Mouse (Mus musculus): ENCODE results near the gene Zfp964. TPM values are rescaled to one million over a fixed set of nuclear protein-coding genes. Genes with fewer than 3 reads are reported as not detected.
"Not testable (repeated sequence)": the region's sequence is repeated elsewhere in the genome, so short reads cannot be mapped to it uniquely, and the experiment has no call there.

The Zfp964 gene
- polyA plus RNA-seq (2015; fragmentation: Nextera tagmentation; extraction: Ambion mirVana): 2.6 and 3.8 TPM in 2 replicates

GRCm38 (mm10) chr8:69654358-69654981 lies at the start of gene Zfp964:
TSS of gene Zfp964 (plus strand) at chr8:69654479.
- 0 out of 2 replicates have a peak, but pooled peaks cover 7% of the 10 kb centered on the region for H3K4me1 ChIP-seq
- under 1% methylated on average over 55 of the region's 55 CpGs for WGBS
- no peaks in the 10 kb centered on the region for H3K9me3 ChIP-seq
- peak within 1 kb of the TSS; percentile 86 for H3K27ac ChIP-seq
- peaks cover 4% of the 10 kb centered on the region; the same call in 1 of the 2 replicates for H3K27me3 ChIP-seq
- ATAC-seq (ENCODE audit: insufficient number of reproducible peaks, insufficient read depth, low FRiP score, low TSS enrichment, low read depth): peak; percentile 99
- H3K4me2 ChIP-seq: peak within 1 kb of the TSS; percentile 87
- peaks cover 9% of the 10 kb centered on the region for H3K36me3 ChIP-seq
- H3K4me3 ChIP-seq: peak within 1 kb of the TSS; percentile 69
- peak within 1 kb of the TSS; percentile 85 for H3K9ac ChIP-seq

- Histone ChIP-seq H3K4me3 (no peak overlapping the region), H3K36me3 (peaks cover 80% of the 10 kb centered on the region), H3K27me3 (no peaks in the 10 kb centered on the region), H3K9me3 (no peaks in the 10 kb centered on the region), H3K9ac (no peak overlapping the region), H3K27ac (no peak overlapping the region), H3K4me2 (no peak overlapping the region), H3K4me1 (no peaks in the 10 kb centered on the region)
- WGBS: 59% methylated on average over 2 of the region's 2 CpGs
- no peak for ATAC-seq (ENCODE audit: insufficient number of reproducible peaks, insufficient read depth, low FRiP score, low TSS enrichment, low read depth)
These were observed 39.6 kb upstream of the Zfp964 start for GRCm38 (mm10) chr8:69614687-69615086.

- Histone ChIP-seq H3K36me3 (peaks cover 49% of the 10 kb centered on the region), H3K4me2 (no peak overlapping the region), H3K27ac (no peak overlapping the region), H3K27me3 (no peaks in the 10 kb centered on the region), H3K4me1 (no peaks in the 10 kb centered on the region), H3K9me3 (no peaks in the 10 kb centered on the region), H3K4me3 (no peak overlapping the region), H3K9ac (no peak overlapping the region)
- WGBS: 83% methylated on average over 1 of the region's 1 CpGs
- ATAC-seq (ENCODE audit: insufficient number of reproducible peaks, insufficient read depth, low FRiP score, low TSS enrichment, low read depth): no peak
These were observed 36.2 kb upstream of the Zfp964 start for GRCm38 (mm10) chr8:69618078-69618477.

GRCm38 (mm10) chr8:69625095-69625789 lies 29.0 kb upstream of the Zfp964 start, which contains the start of gene Zfp868:
TSS of gene Zfp868 (minus strand) at chr8:69625548.
- WGBS: under 1% methylated on average over 41 of the region's 41 CpGs
- no peaks in the 10 kb centered on the region for H3K9me3 ChIP-seq
- H3K4me2 ChIP-seq: peak within 1 kb of the TSS; percentile 60
- peak within 1 kb of the TSS; percentile 76 for H3K4me3 ChIP-seq
- peak; percentile 100 for ATAC-seq (ENCODE audit: insufficient number of reproducible peaks, insufficient read depth, low FRiP score, low TSS enrichment, low read depth)
- peaks cover 11% of the 10 kb centered on the region for H3K4me1 ChIP-seq
- no peaks in the 10 kb centered on the region for H3K27me3 ChIP-seq
- H3K27ac ChIP-seq: peak within 1 kb of the TSS; percentile 98
- no peaks in the 10 kb centered on the region for H3K36me3 ChIP-seq
- H3K9ac ChIP-seq: peak within 1 kb of the TSS; percentile 94

- H3K9ac ChIP-seq: no peak overlapping the region
- no peak overlapping the region; the same call in 1 of the 2 replicates for H3K27ac ChIP-seq
- no peaks in the 10 kb centered on the region for H3K9me3 ChIP-seq
- H3K4me1 ChIP-seq: 0 out of 2 replicates have a peak, but pooled peaks cover 7% of the 10 kb centered on the region
- H3K4me2 ChIP-seq: peak overlapping the region; percentile 87
- H3K27me3 ChIP-seq: peaks cover 4% of the 10 kb centered on the region; the same call in 1 of the 2 replicates
- no peak for ATAC-seq (ENCODE audit: insufficient number of reproducible peaks, insufficient read depth, low FRiP score, low TSS enrichment, low read depth)
- peak overlapping the region; percentile 69 for H3K4me3 ChIP-seq
- WGBS: 44% methylated on average over 10 of the region's 10 CpGs
- H3K36me3 ChIP-seq: 0 out of 2 replicates have a peak, but pooled peaks cover 3% of the 10 kb centered on the region
These were observed 396 bp upstream of the Zfp964 start for GRCm38 (mm10) chr8:69653808-69654357.

- no peaks in the 10 kb centered on the region for H3K4me1 ChIP-seq
- H3K27me3 ChIP-seq: no peaks in the 10 kb centered on the region
- H3K9me3 ChIP-seq: peaks cover 7% of the 10 kb centered on the region
- H3K36me3 ChIP-seq: peaks cover 47% of the 10 kb centered on the region
- no peak overlapping the region for H3K9ac ChIP-seq
- ATAC-seq (ENCODE audit: insufficient number of reproducible peaks, insufficient read depth, low FRiP score, low TSS enrichment, low read depth): no peak
- no peak overlapping the region for H3K4me3 ChIP-seq
- H3K4me2 ChIP-seq: no peak overlapping the region
- no peak overlapping the region for H3K27ac ChIP-seq
These were observed 7.0 kb downstream of the Zfp964 start for GRCm38 (mm10) chr8:69661294-69661693.

GRCm38 (mm10) chr8:69665051-69665450 lies 10.8 kb downstream of the Zfp964 start:
- 73% methylated on average over 2 of the region's 2 CpGs for WGBS
- not testable (repeated sequence) for ATAC-seq (ENCODE audit: insufficient number of reproducible peaks, insufficient read depth, low FRiP score, low TSS enrichment, low read depth)
- peaks cover 10% of the 10 kb centered on the region; the same call in 1 of the 2 replicates for H3K9me3 ChIP-seq

GRCm38 (mm10) chr8:69701810-69702209 lies 47.5 kb downstream of the Zfp964 start:
- Histone ChIP-seq H3K36me3 (peaks cover 48% of the 10 kb centered on the region), H3K9ac (no peak overlapping the region), H3K27me3 (no peaks in the 10 kb centered on the region), H3K4me3 (no peak overlapping the region), H3K4me2 (no peak overlapping the region), H3K4me1 (no peaks in the 10 kb centered on the region), H3K9me3 (peaks cover under 1% of the 10 kb centered on the region), H3K27ac (no peak overlapping the region)
- 77% methylated on average over 6 of the region's 6 CpGs for WGBS
- no peak for ATAC-seq (ENCODE audit: insufficient number of reproducible peaks, insufficient read depth, low FRiP score, low TSS enrichment, low read depth)

More at GRCm38 (mm10) chr8:69665051-69665450, 10.8 kb downstream of the Zfp964 start:
- H3K27ac ChIP-seq, H3K27me3 ChIP-seq, H3K4me3 ChIP-seq, H3K9ac ChIP-seq, H3K4me2 ChIP-seq, H3K4me1 ChIP-seq: not testable (repeated sequence)
- peaks cover 32% of the 10 kb centered on the region for H3K36me3 ChIP-seq

GRCm38 (mm10) chr8:69710624-69711023 lies 56.3 kb downstream of the Zfp964 start, which contains the start of gene Zfp869:
TSS of gene Zfp869 (minus strand) at chr8:69710724.
- ATAC-seq (ENCODE audit: insufficient number of reproducible peaks, insufficient read depth, low FRiP score, low TSS enrichment, low read depth); H3K4me2 ChIP-seq; H3K27me3 ChIP-seq; H3K27ac ChIP-seq; H3K9ac ChIP-seq; H3K4me3 ChIP-seq; H3K9me3 ChIP-seq: not testable (repeated sequence)
- H3K4me1 ChIP-seq: peaks cover 24% of the 10 kb centered on the region
- 94% methylated on average over 10 of the region's 10 CpGs for WGBS
- H3K36me3 ChIP-seq: peaks cover 63% of the 10 kb centered on the region

- Histone ChIP-seq H3K4me2 (no peak overlapping the region), H3K4me1 (peaks cover 24% of the 10 kb centered on the region), H3K4me3 (no peak overlapping the region), H3K27ac (no peak overlapping the region), H3K36me3 (peaks cover 34% of the 10 kb centered on the region), H3K9ac (no peak overlapping the region), H3K9me3 (no peaks in the 10 kb centered on the region), H3K27me3 (no peaks in the 10 kb centered on the region)
- no peak for ATAC-seq (ENCODE audit: insufficient number of reproducible peaks, insufficient read depth, low FRiP score, low TSS enrichment, low read depth)
- 86% methylated on average over 8 of the region's 8 CpGs for WGBS
These were observed 59.2 kb downstream of the Zfp964 start for GRCm38 (mm10) chr8:69713516-69713915.

GRCm38 (mm10) chr8:69715366-69715765 lies 61.1 kb downstream of the Zfp964 start:
- ATAC-seq (ENCODE audit: insufficient number of reproducible peaks, insufficient read depth, low FRiP score, low TSS enrichment, low read depth): no peak
- peaks cover 24% of the 10 kb centered on the region for H3K4me1 ChIP-seq
- H3K27ac ChIP-seq: no peak overlapping the region
- 83% methylated on average over 6 of the region's 6 CpGs for WGBS
- peak overlapping the region; percentile 27 for H3K9ac ChIP-seq
- no peaks in the 10 kb centered on the region for H3K9me3 ChIP-seq
- peaks cover 16% of the 10 kb centered on the region for H3K36me3 ChIP-seq
- peak overlapping the region; percentile 91 for H3K4me3 ChIP-seq
- H3K27me3 ChIP-seq: no peaks in the 10 kb centered on the region
- peak overlapping the region; percentile 55 for H3K4me2 ChIP-seq
